Mouse (Mus musculus) liver, adult 2 months (tissue): ENCODE measurements around the gene Ism2.

Experiments
- CTCF ChIP-seq: fragments of 200-500 bp; IDR thresholded peaks from 2 replicates; pipeline ENCODE4 v1.5.1; 2011; ENCODE audit warnings: low read depth, low read length, control low read depth
- POLR2A ChIP-seq: fragments of 200-500 bp; IDR thresholded peaks from 2 replicates; pipeline ENCODE4 v1.6.1; 2011; ENCODE audit warnings: low read length, control low read depth; ENCODE audit not compliant: insufficient read depth; ENCODE audit errors: extremely low read depth

GRCm38 (mm10) chr12:87313098-87313497, 13.6 kb upstream of the Ism2 start:
- no peak for TF ChIP-seq CTCF
- TF ChIP-seq POLR2A, result no peak
